Mouse (Mus musculus) cerebellum, adult 2 months (tissue): ENCODE results near the gene 5530401A14Rik.

ENCODE experiments used
- CTCF ChIP-seq: fragments of 200-500 bp; IDR thresholded peaks from 2 replicates; pipeline ENCODE4 v1.5.1; 2011; ENCODE audit warnings: low read depth, mild to moderate bottlenecking, control low read depth, low read length, moderate library complexity, borderline replicate concordance; ENCODE audit not compliant: insufficient read depth
- POLR2A ChIP-seq: fragments of 200-500 bp; IDR thresholded peaks from 2 replicates; pipeline ENCODE4 v1.6.1; 2011; ENCODE audit warnings: low read length, control low read depth, borderline replicate concordance; ENCODE audit not compliant: insufficient read depth

GRCm38 (mm10) chr11:81942167-81942566, 81.7 kb downstream of the 5530401A14Rik start:
- TF ChIP-seq POLR2A (no peak), CTCF (no peak)
